Mouse (Mus musculus): Measurements from ENCODE around the gene Rbm15b.

Gene Rbm15b

GRCm38 (mm10) chr9:106886828-106887702 is at the start of gene Rbm15b:
TSS of gene Rbm15b (minus strand) at chr9:106887428.
- in situ Hi-C loops (cut with MboI; ENCODE audit: low sequenced_read_pairs) = no loop called here

- in situ Hi-C loops (cut with MboI; ENCODE audit: low sequenced_read_pairs) = no loop called here
These were observed 47.8 kb upstream of the Rbm15b start for GRCm38 (mm10) chr9:106934998-106935397.

GRCm38 (mm10) chr9:106914878-106915277 is 27.6 kb upstream of the Rbm15b start:
- in situ Hi-C loops (cut with MboI; ENCODE audit: low sequenced_read_pairs) = loop anchor here (25.0 kb wide), 1 partner anchor 372 kb away; the partner anchor contains the start of genes Cish and Mapkapk3

GRCm38 (mm10) chr9:106913759-106914158 is 26.5 kb upstream of the Rbm15b start:
- in situ Hi-C loops (cut with MboI; ENCODE audit: low sequenced_read_pairs) = loop anchor here (25.0 kb wide), 1 partner anchor 374 kb away; the partner anchor contains the start of genes Cish and Mapkapk3

DNA sequence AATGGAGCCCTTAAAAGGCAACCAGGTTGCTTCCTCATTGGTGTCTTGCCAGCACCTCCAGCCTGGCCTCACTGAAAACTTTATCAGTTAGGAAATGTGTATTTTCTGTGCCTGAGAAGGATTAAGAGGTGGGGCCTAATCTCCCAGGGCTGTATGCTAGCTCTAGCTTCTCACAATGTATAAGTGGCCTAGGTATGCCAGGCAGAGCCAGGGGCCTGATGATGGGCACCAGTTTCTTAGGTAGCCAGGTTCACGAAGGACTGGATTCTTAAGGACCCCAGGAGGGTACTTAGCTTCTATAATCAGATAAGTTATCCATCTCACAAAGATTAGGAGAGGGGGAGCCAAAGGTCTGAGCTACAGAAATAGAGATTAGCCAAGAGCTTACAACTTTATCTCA is 24.4 kb upstream of the Rbm15b start:
- in situ Hi-C loops (cut with MboI; ENCODE audit: low sequenced_read_pairs) = loop anchor here (25.0 kb wide), 1 partner anchor 376 kb away; the partner anchor contains the start of genes Cish and Mapkapk3

DNA sequence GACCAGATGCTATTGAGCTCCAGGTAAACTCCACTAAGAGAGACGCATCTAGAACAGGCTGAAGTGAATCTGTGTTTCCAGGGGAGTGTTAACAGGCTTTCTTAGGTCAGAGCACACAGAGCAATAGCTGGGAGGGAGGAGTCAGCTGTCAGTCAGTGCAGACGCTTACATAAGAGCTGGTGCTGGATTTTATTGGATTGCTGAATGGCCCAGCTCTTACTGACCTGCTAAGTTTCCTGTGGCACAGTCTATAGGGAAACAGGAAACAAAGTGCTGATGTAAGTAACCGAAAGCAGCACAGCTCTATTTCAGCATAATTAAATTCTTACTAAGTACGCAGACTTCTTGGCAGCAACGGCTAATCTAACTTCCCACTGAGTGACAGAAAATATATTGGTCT is 21.5 kb upstream of the Rbm15b start:
- in situ Hi-C loops (cut with MboI; ENCODE audit: low sequenced_read_pairs) = loop anchor here (25.0 kb wide), 1 partner anchor 379 kb away; the partner anchor contains the start of genes Cish and Mapkapk3

DNA sequence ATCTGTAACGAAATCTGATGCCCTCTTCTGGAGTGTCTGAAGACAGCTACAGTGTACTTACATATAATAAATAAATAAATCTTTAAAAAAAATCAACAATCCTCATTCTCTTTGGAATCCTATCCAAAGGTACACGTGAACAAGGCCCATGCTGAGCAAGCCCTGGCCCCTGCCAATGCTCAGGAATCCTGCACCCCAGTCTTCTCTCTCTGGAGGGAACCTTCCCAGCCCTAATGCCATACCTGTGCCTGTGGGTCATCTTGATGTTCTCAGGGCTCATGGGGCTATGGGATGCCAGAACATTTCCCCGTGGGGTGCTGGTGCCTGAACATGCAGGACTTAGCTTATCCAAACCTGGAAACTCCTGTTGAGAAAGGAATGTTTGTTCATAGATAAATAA is 20.9 kb upstream of the Rbm15b start:
- in situ Hi-C loops (cut with MboI; ENCODE audit: low sequenced_read_pairs) = loop anchor here (25.0 kb wide), 1 partner anchor 379 kb away; the partner anchor contains the start of genes Cish and Mapkapk3

DNA sequence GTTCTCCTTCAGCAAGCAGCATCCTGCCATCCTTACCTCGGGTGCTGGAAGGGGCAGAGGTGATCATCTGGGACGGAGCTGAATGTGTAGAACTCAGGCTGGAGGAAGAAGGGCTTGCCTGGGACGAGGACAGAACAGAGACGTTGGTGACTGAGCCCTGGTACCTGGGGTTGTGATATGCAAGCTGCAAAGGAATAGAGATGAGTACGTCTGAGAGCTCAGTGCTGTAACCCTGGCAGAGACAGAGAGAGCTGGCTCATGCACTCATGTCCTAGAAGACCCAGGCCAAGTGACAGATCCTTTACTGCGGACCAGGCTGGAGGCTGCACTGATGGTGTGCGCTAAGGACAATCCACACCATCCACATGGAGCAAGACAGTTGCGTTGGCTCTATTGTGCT is 19.4 kb upstream of the Rbm15b start:
- in situ Hi-C loops (cut with MboI; ENCODE audit: low sequenced_read_pairs) = loop anchor here (25.0 kb wide), 1 partner anchor 381 kb away; the partner anchor contains the start of genes Cish and Mapkapk3

GRCm38 (mm10) chr9:106903791-106904134 is 16.5 kb upstream of the Rbm15b start:
- in situ Hi-C loops (cut with MboI; ENCODE audit: low sequenced_read_pairs) = loop anchor here (25.0 kb wide), 1 partner anchor 384 kb away; the partner anchor contains the start of genes Cish and Mapkapk3

GRCm38 (mm10) chr9:106903099-106903790 is 16.0 kb upstream of the Rbm15b start:
- in situ Hi-C loops (cut with MboI; ENCODE audit: low sequenced_read_pairs) = loop anchor here (25.0 kb wide), 1 partner anchor 384 kb away; the partner anchor contains the start of genes Cish and Mapkapk3

- in situ Hi-C loops (cut with MboI; ENCODE audit: low sequenced_read_pairs) = loop anchor here (25.0 kb wide), 1 partner anchor 386 kb away; the partner anchor contains the start of genes Cish and Mapkapk3
These were observed 14.4 kb upstream of the Rbm15b start for GRCm38 (mm10) chr9:106901596-106901995.

DNA sequence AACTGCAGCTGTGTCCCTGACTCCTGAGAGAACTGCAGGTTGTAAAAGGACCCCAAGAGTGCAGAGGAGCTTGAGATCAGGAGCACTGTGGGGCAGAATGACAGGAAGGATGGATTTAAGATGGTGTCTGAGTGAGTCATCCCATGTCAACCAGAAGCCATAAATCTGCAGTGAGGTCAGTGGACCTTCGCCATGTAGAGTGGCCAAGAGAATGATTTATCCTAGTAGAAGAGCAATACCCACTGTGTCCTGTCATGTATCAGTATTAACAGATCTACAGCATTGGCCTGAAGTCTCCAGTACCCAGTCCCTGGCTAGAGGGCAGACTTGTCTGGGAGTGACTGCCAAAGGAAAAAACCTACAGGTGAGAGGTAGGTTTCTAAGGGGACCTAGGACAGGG is 11.7 kb upstream of the Rbm15b start:
- in situ Hi-C loops (cut with MboI; ENCODE audit: low sequenced_read_pairs) = no loop called here

DNA sequence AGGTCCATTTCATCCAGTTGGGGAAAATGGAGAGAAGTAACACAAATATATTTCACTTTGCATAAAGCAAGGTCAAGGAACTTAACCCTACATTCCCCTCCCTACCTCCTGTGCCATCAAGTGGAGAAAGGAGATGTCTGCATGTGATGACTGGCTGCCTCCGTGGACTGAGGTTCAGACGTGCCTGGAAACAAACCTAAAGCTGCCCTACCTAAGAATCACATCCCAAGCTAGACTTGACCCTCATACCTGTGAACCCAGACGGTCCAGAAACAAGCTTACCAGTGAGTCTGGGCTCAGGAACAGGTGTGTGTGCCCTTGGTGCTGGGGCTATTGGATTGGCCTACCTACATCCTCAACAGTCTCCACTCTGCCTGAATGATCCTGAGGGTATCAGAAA is 6.1 kb upstream of the Rbm15b start:
- in situ Hi-C loops (cut with MboI; ENCODE audit: low sequenced_read_pairs) = no loop called here

- in situ Hi-C loops (cut with MboI; ENCODE audit: low sequenced_read_pairs) = no loop called here
These were observed 5.3 kb upstream of the Rbm15b start for GRCm38 (mm10) chr9:106892552-106892875.

- in situ Hi-C loops (cut with MboI; ENCODE audit: low sequenced_read_pairs) = no loop called here
These were observed 4.8 kb upstream of the Rbm15b start, which contains the start of gene Manf for GRCm38 (mm10) chr9:106891829-106892551. TSS of gene Manf (minus strand) at chr9:106891979.

- in situ Hi-C loops (cut with MboI; ENCODE audit: low sequenced_read_pairs) = no loop called here
These were observed 4.1 kb upstream of the Rbm15b start for GRCm38 (mm10) chr9:106891341-106891741.

- in situ Hi-C loops (cut with MboI; ENCODE audit: low sequenced_read_pairs) = no loop called here
These were observed 3.4 kb upstream of the Rbm15b start for GRCm38 (mm10) chr9:106890496-106891240.

DNA sequence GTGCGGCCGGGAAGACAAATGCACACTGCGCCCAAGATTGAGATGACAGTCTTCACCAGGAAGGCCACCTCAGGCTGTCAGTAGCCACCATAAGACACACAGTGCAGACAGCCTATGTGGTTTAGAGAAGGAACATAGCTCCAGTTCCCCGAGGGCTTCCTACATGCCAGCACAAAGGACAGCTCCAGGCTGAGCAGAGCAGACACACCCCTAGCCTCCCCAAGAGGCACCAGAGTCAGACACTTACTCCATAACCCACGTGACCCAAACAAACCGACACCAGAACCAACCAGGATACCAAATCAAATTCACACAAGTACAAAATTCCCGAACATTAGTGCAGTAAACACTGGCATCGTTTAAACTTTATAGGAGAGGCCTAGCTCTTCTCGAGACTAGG is 2.1 kb upstream of the Rbm15b start:
- in situ Hi-C loops (cut with MboI; ENCODE audit: low sequenced_read_pairs) = no loop called here

GRCm38 (mm10) chr9:106888346-106888745 is 1.1 kb upstream of the Rbm15b start:
- in situ Hi-C loops (cut with MboI; ENCODE audit: low sequenced_read_pairs) = no loop called here

Data from CH12F3 (cell line).